Mouse (Mus musculus) liver, postnatal 0 days (tissue): ENCODE measurements at regions not wholly inside any gene's neighbourhood (a gene's known extent, or its start where the extent isn't known, plus 50 kb on each side); places are given as distances from the start of the nearest gene placed in this dataset.

Source experiments
- CTCF ChIP-seq: sonication (generic); IDR thresholded peaks from 2 replicates; pipeline ENCODE4 v1.5.1; 2016; ENCODE audit warnings: antibody characterized with exemption, low read depth
- EP300 ChIP-seq: IDR thresholded peaks from 2 replicates; pipeline ENCODE4 v1.6.1; 2016; ENCODE audit warnings: antibody characterized with exemption, low read depth, mild to moderate bottlenecking

GRCm38 (mm10) chr10:96325297-96325696 lies 188.9 kb downstream of the Gm5426 start:
- no peak for TF ChIP-seq CTCF
- no peak for TF ChIP-seq EP300
